Mouse (Mus musculus): Measurements from ENCODE around the gene Atpaf2.

- TF ChIP-seq CTCF (IDR thresholded peaks at IDR 0.05; ENCODE audit: low read depth) (no peak), EP300 (optimal IDR thresholded peaks at IDR 0.05) (no peak)
Measured at GRCm38 (mm10) chr11:60384762-60385421, 33.4 kb downstream of the Atpaf2 start.
